Mouse (Mus musculus) hindbrain, embryonic 12.5 days (tissue): ENCODE data around the gene Lrmda. TPM values are rescaled to one million over a fixed set of nuclear protein-coding genes. Genes with fewer than 3 reads are reported as not detected.

ENCODE experiments used
- ATAC-seq: fragments of 200-750 bp; cut with Nextera tagmentation; 2 replicates; pipeline ENCODE4 v1.8.0; 2017; ENCODE audit warnings: moderate TSS enrichment; ENCODE audit not compliant: low FRiP score
- H3K27ac ChIP-seq: fragments of 300-500 bp; sonication (generic); 2 replicates; pipeline ENCODE4 v1.5.1; 2016; ENCODE audit warnings: mild to moderate bottlenecking
- H3K27me3 ChIP-seq: fragments of 300-500 bp; sonication (generic); 2 replicates; pipeline ENCODE4 v1.6.1; 2016; ENCODE audit warnings: mild to moderate bottlenecking
- H3K36me3 ChIP-seq: fragments of 300-500 bp; sonication (generic); 2 replicates; pipeline ENCODE4 v1.6.1; 2016; ENCODE audit warnings: mild to moderate bottlenecking
- H3K4me1 ChIP-seq: fragments of 300-500 bp; sonication (generic); 2 replicates; pipeline ENCODE4 v1.6.1; 2016
- H3K4me2 ChIP-seq: fragments of 300-500 bp; sonication (generic); replicated peaks from 2 replicates; pipeline ENCODE4 v1.6.1; 2016; ENCODE audit warnings: mild to moderate bottlenecking
- H3K4me3 ChIP-seq: fragments of 300-500 bp; sonication (generic); 2 replicates; pipeline ENCODE4 v1.5.1; 2016; ENCODE audit warnings: mild to moderate bottlenecking
- H3K9ac ChIP-seq: fragments of 300-500 bp; sonication (generic); 2 replicates; pipeline ENCODE4 v1.6.1; 2016; ENCODE audit warnings: mild to moderate bottlenecking, moderate library complexity
- H3K9me3 ChIP-seq: fragments of 300-500 bp; sonication (generic); replicated peaks from 2 replicates; pipeline ENCODE4 v1.6.1; 2016; ENCODE audit warnings: mild to moderate bottlenecking
- WGBS: fragments of 180-500 bp; shearing (Covaris S2); methylation state at CpG from one replicate; pipeline ENCODE4 v1.1.7; 2016; 5-methylcytosine and 5-hydroxymethylcytosine counted together
- polyA plus RNA-seq: library from polyadenylated mRNA; unstranded; fragments of >200 nt; fragmentation: Nextera tagmentation; extraction: Ambion mirVana; gene quantifications from 2 replicates; pipeline ENCODE4 v1.2.1, GENCODE M21; 2016

Lrmda gene
- polyA plus RNA-seq, 1 experiment from 2014 or later = 0.53 TPM

DNA sequence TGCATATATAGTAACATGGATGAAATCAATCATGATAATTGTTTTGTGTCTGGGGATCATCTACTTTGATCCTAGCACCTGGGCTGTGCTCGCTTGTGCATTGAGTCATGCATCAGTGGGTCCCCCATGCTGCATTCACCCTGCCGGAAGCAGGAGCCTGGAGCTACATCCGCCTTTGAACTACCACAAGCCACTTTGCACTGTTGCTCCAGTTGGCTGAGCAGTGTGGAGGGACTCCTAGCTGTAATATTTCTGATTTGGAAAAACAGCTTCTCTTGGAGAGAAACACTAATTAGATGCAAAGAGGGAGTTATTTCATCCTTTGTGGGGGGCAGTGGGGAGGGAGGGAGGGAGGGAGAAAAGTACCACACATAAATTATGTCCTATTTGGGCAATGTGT is 220.8 kb downstream of the Lrmda start:
- Histone ChIP-seq H3K4me1 (no peaks in the 10 kb centered on the region; the same call in 1 of the 2 replicates), H3K36me3 (no peaks in the 10 kb centered on the region), H3K27ac (no peak overlapping the region; the same call in 1 of the 2 replicates), H3K27me3 (no peaks in the 10 kb centered on the region), H3K4me3 (no peak overlapping the region), H3K9me3 (no peaks in the 10 kb centered on the region), H3K9ac (no peak overlapping the region), H3K4me2 (no peak overlapping the region)
- 50% methylated on average over 3 of the region's 3 CpGs for WGBS
- ATAC-seq = peak; percentile 67; the same call in 1 of the 2 replicates

DNA sequence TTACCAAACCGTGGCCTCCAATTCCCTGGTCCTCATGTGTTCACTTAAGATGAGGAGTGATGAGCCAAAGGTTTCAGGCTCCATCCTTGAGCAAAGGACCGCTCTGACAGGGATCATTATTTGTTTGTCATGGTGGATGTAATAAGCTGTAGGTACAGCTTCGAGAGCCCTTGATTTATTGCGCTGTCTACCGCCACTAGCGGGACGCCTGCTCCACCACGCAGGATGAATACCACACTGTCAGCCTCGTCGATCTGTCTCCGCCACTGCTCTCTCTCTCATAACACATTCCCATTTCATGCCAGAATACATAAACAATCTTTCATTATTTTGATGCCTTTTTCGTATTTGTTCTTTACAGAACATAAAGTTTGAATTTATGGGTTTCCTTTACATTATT is 235.9 kb downstream of the Lrmda start:
- no peak overlapping the region for H3K4me3 ChIP-seq
- no peaks in the 10 kb centered on the region for H3K36me3 ChIP-seq
- H3K27ac ChIP-seq = no peak overlapping the region
- WGBS = 61% methylated on average over 12 of the region's 12 CpGs
- H3K4me2 ChIP-seq = no peak overlapping the region
- H3K9ac ChIP-seq = no peak overlapping the region
- no peaks in the 10 kb centered on the region for H3K9me3 ChIP-seq
- ATAC-seq = peak; percentile 77
- peaks cover 15% of the 10 kb centered on the region for H3K4me1 ChIP-seq
- no peaks in the 10 kb centered on the region for H3K27me3 ChIP-seq

DNA sequence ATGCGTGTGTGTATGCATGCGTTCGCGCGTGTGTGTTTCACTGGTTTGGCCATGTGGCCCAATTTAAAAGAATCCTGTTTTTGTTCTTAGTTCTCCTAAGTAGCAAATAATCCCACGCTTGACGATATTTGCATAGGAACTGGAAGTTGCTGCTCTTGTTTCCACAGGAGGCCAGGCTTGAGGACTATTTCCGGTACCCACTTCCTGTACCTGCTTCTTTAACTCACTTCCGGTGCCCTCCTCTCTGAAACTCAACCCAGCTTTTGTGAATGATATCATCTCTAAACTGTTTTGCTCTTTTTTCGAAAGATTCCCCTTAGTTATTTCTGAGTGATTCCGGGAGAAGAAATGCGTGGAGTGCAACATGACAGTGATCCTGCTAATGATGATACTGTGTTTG is 236.8 kb downstream of the Lrmda start:
- 87% methylated on average over 12 of the region's 12 CpGs for WGBS
- no peak for ATAC-seq

DNA sequence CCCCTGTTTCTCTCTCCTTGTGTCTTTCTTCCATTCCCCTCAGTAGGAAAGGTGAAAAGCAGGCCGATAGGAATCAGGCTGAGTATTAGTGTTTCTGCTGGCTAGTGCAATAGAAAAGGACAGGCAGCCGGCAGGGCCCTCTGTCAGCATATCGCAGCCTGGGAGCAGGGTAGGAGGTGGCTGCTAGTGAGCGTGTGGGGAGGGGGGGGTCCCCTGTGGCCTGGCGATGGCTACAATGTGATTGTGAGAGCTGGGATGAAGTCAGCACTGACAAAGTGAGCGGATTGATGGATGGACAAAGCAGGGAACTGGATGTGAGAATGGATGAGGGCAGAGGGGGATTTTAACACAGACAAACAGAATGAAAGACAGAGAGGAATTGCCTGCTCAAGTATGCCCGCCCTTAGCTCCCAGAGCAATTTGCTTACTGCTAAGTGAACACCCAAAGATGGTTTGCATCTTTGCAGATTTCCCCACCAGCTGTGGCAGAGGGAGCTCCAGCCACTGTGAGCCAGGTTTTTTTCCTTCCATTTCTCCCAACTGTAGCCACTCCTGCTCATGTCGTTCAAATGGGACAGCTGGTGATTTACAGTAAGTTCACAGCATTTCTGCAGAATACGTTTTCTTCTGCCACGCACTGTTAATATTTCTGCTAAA is 240.0 kb downstream of the Lrmda start:
- H3K9ac ChIP-seq = 0 out of 2 replicates have a peak overlapping the region, but pooled peaks have one; percentile 2
- H3K4me1 ChIP-seq = peaks cover 15% of the 10 kb centered on the region
- 21% methylated on average over 10 of the region's 10 CpGs for WGBS

More for the DNA sequence above, 236.8 kb downstream of the Lrmda start:
- H3K9me3 ChIP-seq = no peaks in the 10 kb centered on the region
- H3K9ac ChIP-seq = no peak overlapping the region
- no peak overlapping the region for H3K4me2 ChIP-seq
- H3K4me1 ChIP-seq = peaks cover 15% of the 10 kb centered on the region
- H3K36me3 ChIP-seq = no peaks in the 10 kb centered on the region
- no peak overlapping the region for H3K4me3 ChIP-seq
- H3K27me3 ChIP-seq = no peaks in the 10 kb centered on the region
- H3K27ac ChIP-seq = no peak overlapping the region

DNA sequence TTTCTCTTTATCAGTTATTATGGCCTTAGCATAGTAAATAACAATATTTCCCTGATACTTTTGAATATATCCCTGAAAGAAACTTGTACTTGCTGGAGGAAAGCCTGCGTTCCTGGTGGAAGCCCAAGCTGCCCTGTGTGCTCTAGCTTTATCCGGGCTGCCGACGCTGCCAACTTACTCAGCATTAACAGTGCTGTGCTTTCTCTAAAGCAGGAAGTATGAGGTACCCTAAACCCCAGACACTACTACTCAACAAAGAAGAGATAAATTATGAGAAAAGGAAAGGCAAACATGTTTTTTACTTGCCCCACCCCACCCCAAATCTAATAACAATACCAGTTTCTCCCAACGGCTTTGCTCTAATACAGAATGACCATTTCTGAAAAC is 240.5 kb downstream of the Lrmda start:
- 56% methylated on average over 5 of the region's 5 CpGs for WGBS

More for the DNA sequence above, 240.0 kb downstream of the Lrmda start:
- Histone ChIP-seq H3K27me3 (no peaks in the 10 kb centered on the region), H3K4me2 (peak overlapping the region; percentile 7), H3K27ac (peak overlapping the region; percentile 45), H3K9me3 (no peaks in the 10 kb centered on the region), H3K4me3 (0 out of 2 replicates have a peak overlapping the region, but pooled peaks have one; percentile 2), H3K36me3 (no peaks in the 10 kb centered on the region)
- ATAC-seq = peak; percentile 89

DNA sequence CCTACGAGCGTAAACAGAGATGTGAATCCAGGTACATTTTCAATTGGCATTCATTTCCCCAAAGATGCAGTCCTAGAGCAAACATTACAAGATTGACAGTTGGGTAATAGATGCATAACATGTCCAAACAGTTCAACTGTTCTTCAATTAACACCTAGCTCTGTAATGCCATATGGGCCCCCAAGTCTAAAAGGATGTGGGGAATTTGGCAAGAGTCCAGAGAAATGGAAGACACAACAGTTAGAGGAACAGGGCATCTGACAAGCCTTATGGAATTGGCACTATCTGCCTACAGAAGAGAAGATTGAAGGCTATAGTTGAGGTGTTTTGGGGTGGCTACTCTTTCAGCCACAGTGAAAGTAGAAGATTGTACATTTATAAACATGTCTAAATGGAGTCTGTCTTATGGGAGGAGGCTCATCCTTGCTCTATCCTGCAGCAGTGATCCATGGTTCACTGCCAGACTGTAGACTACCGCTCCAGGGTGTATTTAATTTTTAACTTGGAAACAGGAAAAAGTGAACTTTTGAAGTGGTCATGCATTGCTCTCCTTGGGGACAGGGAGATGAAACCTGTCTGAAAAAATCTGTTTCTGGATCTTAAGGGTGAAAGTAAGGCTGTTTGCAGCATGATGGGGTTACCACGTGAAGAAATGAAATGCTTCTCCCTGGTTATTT is 245.9 kb downstream of the Lrmda start:
- H3K9me3 ChIP-seq = no peaks in the 10 kb centered on the region
- no peaks in the 10 kb centered on the region for H3K27me3 ChIP-seq
- no peak for ATAC-seq
- no peaks in the 10 kb centered on the region for H3K4me1 ChIP-seq
- no peak overlapping the region for H3K9ac ChIP-seq
- H3K27ac ChIP-seq = no peak overlapping the region
- 93% methylated on average over 4 of the region's 4 CpGs for WGBS
- no peak overlapping the region for H3K4me3 ChIP-seq
- H3K36me3 ChIP-seq = no peaks in the 10 kb centered on the region
- no peak overlapping the region for H3K4me2 ChIP-seq

More for the DNA sequence above, 240.5 kb downstream of the Lrmda start:
- Histone ChIP-seq H3K9ac (no peak overlapping the region), H3K9me3 (no peaks in the 10 kb centered on the region), H3K4me1 (peaks cover 15% of the 10 kb centered on the region), H3K27ac (peak overlapping the region; percentile 45; the same call in 1 of the 2 replicates), H3K4me3 (no peak overlapping the region), H3K36me3 (no peaks in the 10 kb centered on the region), H3K4me2 (peak overlapping the region; percentile 7; the same call in 1 of the 2 replicates), H3K27me3 (no peaks in the 10 kb centered on the region)
- ATAC-seq = no peak

DNA sequence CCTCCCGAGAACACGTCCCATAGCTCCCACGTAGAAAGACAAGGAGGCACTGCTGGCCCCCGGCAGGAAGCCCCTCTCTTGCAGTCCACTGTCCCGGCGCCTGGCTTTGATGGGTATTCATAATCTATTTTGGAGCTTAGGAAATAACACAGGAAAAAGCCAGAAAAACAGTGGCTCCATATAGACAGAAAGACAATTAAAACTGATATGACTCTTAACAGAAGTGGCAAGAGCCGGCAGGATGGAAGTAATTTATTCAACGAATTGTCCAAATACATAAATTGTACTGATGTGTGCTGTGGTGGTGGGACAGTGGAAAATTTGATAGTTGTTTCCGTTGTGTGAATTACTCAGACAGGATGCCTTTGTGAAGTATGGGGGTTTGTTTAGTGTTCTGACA is 250.3 kb downstream of the Lrmda start:
- H3K4me2 ChIP-seq = no peak overlapping the region
- no peak overlapping the region for H3K4me3 ChIP-seq
- H3K9ac ChIP-seq = no peak overlapping the region
- H3K9me3 ChIP-seq = no peaks in the 10 kb centered on the region
- no peaks in the 10 kb centered on the region for H3K36me3 ChIP-seq
- WGBS = 88% methylated on average over 9 of the region's 9 CpGs
- H3K27ac ChIP-seq = no peak overlapping the region
- ATAC-seq = no peak
- H3K4me1 ChIP-seq = no peaks in the 10 kb centered on the region
- H3K27me3 ChIP-seq = no peaks in the 10 kb centered on the region

DNA sequence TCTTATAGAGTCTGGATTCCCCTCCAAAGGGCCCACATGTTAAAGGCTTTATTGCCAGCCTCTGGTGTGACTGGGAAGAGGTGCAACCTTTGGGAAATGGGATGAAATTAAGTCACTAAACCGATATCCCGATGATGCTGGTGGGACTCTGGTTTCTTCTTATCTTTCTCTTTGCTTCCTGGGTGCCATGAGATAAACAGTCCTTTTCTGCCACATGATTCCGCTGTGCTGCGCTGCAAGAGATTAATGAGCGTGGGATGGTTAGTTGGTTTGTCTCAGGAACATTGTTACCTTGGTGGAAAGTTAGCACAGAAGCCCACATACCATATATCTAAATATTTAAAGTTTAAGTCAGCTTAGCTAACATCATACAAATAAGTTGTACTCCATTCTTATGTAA is 258.5 kb downstream of the Lrmda start:
- Histone ChIP-seq H3K27ac (no peak overlapping the region), H3K9me3 (no peaks in the 10 kb centered on the region), H3K9ac (no peak overlapping the region), H3K4me2 (no peak overlapping the region), H3K4me1 (peaks cover 4% of the 10 kb centered on the region; the same call in 1 of the 2 replicates), H3K4me3 (no peak overlapping the region), H3K27me3 (peaks cover 6% of the 10 kb centered on the region; the same call in 1 of the 2 replicates), H3K36me3 (no peaks in the 10 kb centered on the region)
- ATAC-seq = no peak
- WGBS = 94% methylated on average over 5 of the region's 5 CpGs

DNA sequence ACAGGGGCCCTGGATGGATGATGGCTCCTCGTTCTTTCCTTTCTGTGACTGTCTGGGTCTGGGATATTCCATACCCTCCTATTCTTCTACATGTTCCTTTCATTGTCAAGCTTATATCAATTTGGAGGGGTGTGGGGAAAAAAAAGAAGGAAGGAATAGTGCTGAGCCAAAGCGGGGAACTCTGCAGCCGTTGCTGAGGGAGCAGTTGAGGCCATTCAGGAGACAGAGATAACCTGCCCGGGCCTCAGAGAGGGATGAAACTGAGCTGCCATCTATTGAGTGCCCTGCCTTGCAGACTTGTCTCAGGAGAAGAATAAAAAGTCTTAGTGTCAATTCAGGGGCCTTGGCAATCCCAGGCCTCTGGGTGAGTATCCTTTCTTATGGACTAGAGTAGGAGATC is 260.1 kb downstream of the Lrmda start:
- H3K4me1 ChIP-seq = peaks cover 7% of the 10 kb centered on the region; the same call in 1 of the 2 replicates
- no peak for ATAC-seq
- H3K9me3 ChIP-seq = no peaks in the 10 kb centered on the region
- no peaks in the 10 kb centered on the region for H3K36me3 ChIP-seq
- 90% methylated on average over 4 of the region's 4 CpGs for WGBS
- no peak overlapping the region for H3K4me3 ChIP-seq
- no peak overlapping the region for H3K27ac ChIP-seq
- H3K27me3 ChIP-seq = peaks cover 6% of the 10 kb centered on the region; the same call in 1 of the 2 replicates
- H3K9ac ChIP-seq = no peak overlapping the region
- H3K4me2 ChIP-seq = no peak overlapping the region

DNA sequence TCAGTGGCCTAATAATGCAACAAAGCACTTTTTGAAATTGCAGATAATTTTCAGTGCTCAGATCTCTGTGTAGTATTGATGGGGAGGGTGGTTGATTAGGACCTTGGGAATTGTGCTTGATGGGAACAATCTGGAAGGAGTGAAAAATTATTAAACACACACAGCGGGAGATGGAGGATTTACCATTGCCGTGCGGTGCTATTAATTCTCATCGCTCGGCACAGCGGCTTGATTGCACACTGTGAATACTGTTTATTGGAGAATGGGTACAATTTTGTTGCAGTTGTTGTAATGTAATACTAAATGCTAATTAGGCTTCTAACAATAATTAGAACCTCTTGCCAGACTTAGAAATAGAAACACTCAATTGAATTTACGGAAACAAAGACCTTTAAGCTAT is 262.1 kb downstream of the Lrmda start:
- no peaks in the 10 kb centered on the region for H3K36me3 ChIP-seq
- peaks cover 8% of the 10 kb centered on the region; the same call in 1 of the 2 replicates for H3K27me3 ChIP-seq
- H3K9ac ChIP-seq = no peak overlapping the region
- no peak overlapping the region for H3K4me3 ChIP-seq
- peaks cover 7% of the 10 kb centered on the region; the same call in 1 of the 2 replicates for H3K4me1 ChIP-seq
- no peak for ATAC-seq
- 73% methylated on average over 7 of the region's 7 CpGs for whole genome bisulfite sequencing
- no peak overlapping the region for H3K27ac ChIP-seq
- no peaks in the 10 kb centered on the region for H3K9me3 ChIP-seq
- H3K4me2 ChIP-seq = no peak overlapping the region

DNA sequence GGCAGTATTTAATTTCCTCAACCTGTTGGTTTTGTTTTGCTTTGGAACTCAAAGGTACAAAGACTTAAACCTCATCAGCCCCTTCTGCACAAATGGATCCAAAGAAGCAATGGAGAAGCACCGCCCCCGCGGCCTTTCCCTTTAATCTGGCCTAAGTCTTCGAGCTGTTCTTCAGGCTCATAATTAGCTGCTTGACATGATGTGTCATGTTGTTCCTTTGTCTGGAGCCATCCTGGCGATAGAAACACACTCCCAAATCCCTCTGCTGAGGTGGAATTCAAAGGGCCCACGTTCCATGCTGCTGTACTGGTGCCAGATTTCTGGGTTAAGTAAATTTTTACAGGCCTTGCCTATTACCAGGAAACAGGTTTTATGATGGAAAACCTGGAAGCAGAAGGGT is 263.3 kb downstream of the Lrmda start:
- H3K9me3 ChIP-seq = no peaks in the 10 kb centered on the region
- no peak overlapping the region for H3K4me3 ChIP-seq
- no peak overlapping the region for H3K9ac ChIP-seq
- no peak overlapping the region for H3K4me2 ChIP-seq
- peaks cover 7% of the 10 kb centered on the region for H3K4me1 ChIP-seq
- no peak overlapping the region for H3K27ac ChIP-seq
- no peak for ATAC-seq
- 45% methylated on average over 6 of the region's 6 CpGs for WGBS
- peaks cover 8% of the 10 kb centered on the region for H3K27me3 ChIP-seq
- no peaks in the 10 kb centered on the region for H3K36me3 ChIP-seq

DNA sequence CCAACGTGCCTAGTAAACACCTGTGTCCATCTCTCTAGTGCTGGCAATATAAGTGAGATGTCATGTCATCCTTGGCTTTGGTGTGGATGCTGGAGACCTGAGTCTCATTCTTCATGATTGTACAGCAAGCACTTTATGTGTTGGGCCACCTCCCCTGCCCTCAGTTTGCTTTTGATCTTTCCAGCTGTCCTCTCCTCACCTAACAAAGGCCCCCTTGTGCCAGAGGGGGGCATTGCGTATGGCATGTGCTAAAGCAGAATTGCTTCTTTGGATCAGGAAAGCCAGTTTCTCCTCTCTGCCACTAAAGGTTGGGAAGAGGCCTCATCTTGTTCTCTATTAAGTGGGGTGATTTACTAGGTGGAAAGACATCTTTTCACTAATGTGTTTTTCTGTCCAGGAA is 264.2 kb downstream of the Lrmda start:
- H3K36me3 ChIP-seq = no peaks in the 10 kb centered on the region
- ATAC-seq = no peak
- H3K9ac ChIP-seq = no peak overlapping the region
- no peak overlapping the region for H3K4me3 ChIP-seq
- H3K4me1 ChIP-seq = peaks cover 7% of the 10 kb centered on the region
- no peaks in the 10 kb centered on the region for H3K9me3 ChIP-seq
- 65% methylated on average over 2 of the region's 2 CpGs for WGBS
- H3K27me3 ChIP-seq = peaks cover 8% of the 10 kb centered on the region
- H3K27ac ChIP-seq = no peak overlapping the region
- no peak overlapping the region for H3K4me2 ChIP-seq
